Mouse (Mus musculus): ENCODE results near the gene Tbxas1. TPM values are rescaled to one million over a fixed set of nuclear protein-coding genes. Genes with fewer than 3 reads are reported as not detected.

The Tbxas1 gene
- total RNA-seq, 2 experiments from 2014 or later, result 2.0 to 3.1 TPM

- intact Hi-C loops (cut with DNase I), result no loop called here
- DNase-seq, result peak in 1 of 2 experiments; percentile 17
These were observed 72.1 kb downstream of the Tbxas1 start for GRCm38 (mm10) chr6:38947282-38947681.

GRCm38 (mm10) chr6:38949683-38950161 lies 74.5 kb downstream of the Tbxas1 start:
- intact Hi-C loops (cut with DNase I), result no loop called here
- peak; percentile 11 to 30 for DNase-seq

GRCm38 (mm10) chr6:38950341-38950740 lies 75.1 kb downstream of the Tbxas1 start:
- DNase-seq, result no peak
- intact Hi-C loops (cut with DNase I), result no loop called here

- intact Hi-C loops (cut with DNase I), result no loop called here
- DNase-seq, result no peak
These were observed 75.6 kb downstream of the Tbxas1 start for GRCm38 (mm10) chr6:38950838-38951237.

DNA sequence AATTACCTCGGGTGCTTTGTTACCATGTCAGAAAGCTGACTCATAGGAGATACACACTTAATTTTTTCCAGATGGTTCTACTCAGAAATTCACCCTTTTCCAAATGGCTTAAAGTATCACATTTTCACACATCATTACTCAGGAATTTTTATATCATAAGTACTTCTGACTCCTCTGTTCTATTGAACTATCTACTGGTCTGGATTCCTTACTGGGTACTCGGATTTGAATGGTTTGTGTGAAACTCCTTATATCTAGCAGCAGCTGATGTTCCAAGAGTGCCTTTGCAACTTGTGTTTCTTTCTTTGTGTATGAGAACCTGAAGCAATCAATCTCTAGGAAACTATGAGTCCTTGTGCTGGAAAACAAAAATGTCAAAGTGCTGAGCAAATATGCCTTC lies 81.4 kb downstream of the Tbxas1 start:
- no peak for DNase-seq
- intact Hi-C loops (cut with DNase I), result no loop called here

DNA sequence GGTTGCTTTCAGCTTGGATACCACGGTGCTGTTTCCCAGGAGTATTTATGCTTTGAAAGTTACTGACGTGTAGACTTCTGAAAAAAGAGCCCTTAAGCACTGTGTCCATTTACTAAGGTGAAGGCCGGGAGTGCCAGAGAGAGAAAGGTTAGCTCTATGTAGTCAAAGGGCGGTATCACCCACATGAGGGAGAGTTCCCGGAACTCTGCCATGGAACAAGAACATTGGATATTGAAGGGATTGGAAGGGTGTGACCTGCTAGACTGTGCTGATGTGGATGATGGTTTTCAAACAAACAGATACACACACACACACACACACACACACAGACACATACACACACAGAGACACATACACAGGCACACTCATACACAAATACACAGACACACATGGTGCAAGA lies 82.0 kb downstream of the Tbxas1 start:
- intact Hi-C loops (cut with DNase I), result no loop called here
- DNase-seq, result no peak

GRCm38 (mm10) chr6:38959502-38959901 lies 84.3 kb downstream of the Tbxas1 start:
- intact Hi-C loops (cut with DNase I), result no loop called here
- DNase-seq, result no peak

DNA sequence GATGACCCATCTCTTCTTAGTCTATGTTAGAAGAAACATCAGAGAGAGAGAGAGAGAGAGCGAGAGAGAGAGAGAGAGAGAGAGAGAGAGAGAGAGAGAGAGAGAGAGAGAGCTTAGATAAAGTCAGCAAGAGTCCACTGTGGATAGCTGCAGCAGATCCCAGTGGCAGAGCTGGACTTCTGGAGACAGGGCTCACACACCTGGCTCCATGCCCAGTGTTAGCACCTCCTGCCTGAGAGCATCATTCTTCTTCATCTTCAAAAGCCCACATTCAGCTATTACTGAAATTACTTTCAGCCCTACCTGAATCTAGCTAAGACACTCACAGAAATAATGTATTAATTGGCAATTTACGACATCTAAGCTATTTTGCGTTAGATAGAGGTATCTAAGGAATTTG lies 85.2 kb downstream of the Tbxas1 start:
- DNase-seq, result peak in 1 of 2 experiments; percentile 37
- intact Hi-C loops (cut with DNase I), result loop anchor here (5.0 kb wide), 1 partner anchor 102 kb away; no protein-coding TSS in a partner anchor

DNA sequence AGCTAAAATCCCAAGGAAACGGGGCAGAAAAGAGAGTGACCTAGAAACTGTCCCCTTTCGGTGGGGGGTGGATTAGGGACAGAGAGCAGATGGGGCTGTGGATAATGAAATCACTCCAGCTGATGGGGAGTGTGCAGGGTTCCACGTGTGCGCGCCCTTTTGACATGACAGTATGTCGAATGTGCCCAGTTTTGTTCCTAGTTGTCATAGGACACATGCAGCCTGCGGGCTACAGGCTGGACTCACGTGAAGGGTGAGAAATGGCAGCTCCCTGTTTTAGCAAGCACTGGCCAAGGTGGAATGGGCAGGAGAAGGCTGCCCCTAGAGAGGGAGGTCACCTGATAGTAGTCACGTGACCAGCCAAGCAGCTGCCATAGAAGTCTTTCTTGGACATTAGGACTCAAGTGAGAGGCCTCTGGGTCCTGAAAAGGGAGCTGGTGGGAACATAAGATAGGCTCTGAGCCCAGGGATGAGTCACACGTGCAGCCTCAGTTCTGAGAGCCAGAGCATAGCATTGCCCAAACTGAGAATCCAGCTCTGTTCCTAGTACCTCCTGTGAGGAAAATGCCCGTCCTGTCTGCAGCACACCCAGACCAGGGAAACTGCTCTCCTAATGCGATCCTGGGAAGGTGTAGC lies 85.7 kb downstream of the Tbxas1 start:
- intact Hi-C loops (cut with DNase I), result loop anchor here (5.0 kb wide), 1 partner anchor 101 kb away; no protein-coding TSS in a partner anchor
- peak; percentile 37 to 62 for DNase-seq

GRCm38 (mm10) chr6:38961427-38962033 lies 86.3 kb downstream of the Tbxas1 start:
- DNase-seq, result no peak
- intact Hi-C loops (cut with DNase I), result loop anchor here (5.0 kb wide), 1 partner anchor 101 kb away; no protein-coding TSS in a partner anchor

DNA sequence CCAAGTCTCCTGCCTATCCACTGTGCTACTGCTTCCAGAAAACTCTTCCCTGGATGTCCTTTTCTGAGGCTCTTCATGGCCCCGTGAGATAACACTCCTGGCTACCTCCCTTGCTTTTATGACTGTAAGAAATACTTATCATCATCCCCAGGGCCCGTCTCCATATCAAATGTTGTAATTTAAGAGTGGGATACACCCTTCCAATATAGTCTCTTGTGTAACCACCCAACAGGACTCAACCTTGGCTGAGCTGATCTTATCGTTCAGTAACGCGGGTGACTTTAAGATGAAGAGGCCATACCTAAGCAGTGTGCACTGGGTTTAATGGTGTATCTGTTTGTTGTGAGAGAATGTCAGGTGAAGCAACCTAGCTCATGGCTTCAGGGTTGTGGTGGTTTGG lies 91.6 kb downstream of the Tbxas1 start:
- no peak for DNase-seq
- intact Hi-C loops (cut with DNase I), result no loop called here

- DNase-seq, result no peak
- intact Hi-C loops (cut with DNase I), result no loop called here
These were observed 92.1 kb downstream of the Tbxas1 start for GRCm38 (mm10) chr6:38967288-38967687.

GRCm38 (mm10) chr6:38967988-38968387 lies 92.8 kb downstream of the Tbxas1 start:
- no peak for DNase-seq
- intact Hi-C loops (cut with DNase I), result no loop called here

GRCm38 (mm10) chr6:38969944-38970740 lies 94.9 kb downstream of the Tbxas1 start:
- intact Hi-C loops (cut with DNase I), result no loop called here
- no peak for DNase-seq

DNA sequence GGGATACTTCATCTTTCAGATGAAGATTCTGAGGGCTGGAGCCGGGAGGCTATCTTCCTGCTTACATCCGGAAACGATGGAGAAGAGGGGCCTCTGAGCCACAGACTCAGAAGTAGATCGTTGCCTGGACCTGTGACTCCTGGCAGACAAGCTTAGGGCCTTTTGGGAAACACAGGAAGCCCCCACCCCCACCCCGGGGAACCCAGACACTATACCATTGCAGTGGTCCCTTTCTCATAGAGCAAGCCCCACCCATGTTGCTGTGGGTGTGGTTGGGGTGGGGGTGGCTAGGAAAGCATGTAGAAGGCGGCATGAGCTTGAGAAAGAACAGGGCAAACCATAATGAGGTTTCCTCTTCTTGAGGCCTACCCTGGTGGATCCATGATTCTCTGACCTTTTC lies 95.6 kb downstream of the Tbxas1 start:
- intact Hi-C loops (cut with DNase I), result no loop called here
- no peak for DNase-seq

GRCm38 (mm10) chr6:38972826-38973225 lies 97.6 kb downstream of the Tbxas1 start:
- intact Hi-C loops (cut with DNase I), result no loop called here
- no peak for DNase-seq

DNA sequence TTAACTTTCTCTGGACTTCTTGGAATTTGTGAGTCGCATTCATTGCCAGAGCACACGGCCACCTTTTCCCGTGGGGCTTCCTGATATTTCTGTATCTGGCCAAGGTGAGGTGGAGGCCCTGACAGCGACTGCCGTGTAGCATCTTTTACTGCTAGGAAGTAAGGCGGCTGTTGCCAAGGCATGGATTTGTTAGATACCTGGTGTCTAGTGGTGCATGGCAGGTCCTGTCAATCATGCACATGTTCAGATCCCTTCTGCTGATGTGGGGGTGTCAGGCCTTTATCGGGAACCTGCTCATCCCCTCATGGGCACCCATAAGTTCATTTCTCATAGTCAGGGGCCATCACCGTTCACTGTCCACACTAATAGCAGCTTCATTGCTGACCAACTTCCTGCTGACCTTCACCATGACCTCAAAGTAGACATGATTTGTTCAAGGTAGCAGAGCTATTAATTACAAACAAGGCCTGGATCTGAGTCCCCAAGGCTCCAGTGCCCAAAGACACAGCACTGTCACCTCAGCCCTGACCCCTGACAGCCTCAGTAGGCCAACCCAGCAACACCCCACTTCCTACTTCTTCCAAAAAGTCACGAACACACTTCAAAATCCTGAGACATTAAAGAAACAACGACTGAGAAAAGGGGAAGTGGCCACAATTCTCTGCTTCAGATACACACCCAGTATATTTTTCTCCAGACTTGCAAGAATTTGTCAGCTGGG lies 98.4 kb downstream of the Tbxas1 start:
- intact Hi-C loops (cut with DNase I), result no loop called here
- DNase-seq, result no peak

DNA sequence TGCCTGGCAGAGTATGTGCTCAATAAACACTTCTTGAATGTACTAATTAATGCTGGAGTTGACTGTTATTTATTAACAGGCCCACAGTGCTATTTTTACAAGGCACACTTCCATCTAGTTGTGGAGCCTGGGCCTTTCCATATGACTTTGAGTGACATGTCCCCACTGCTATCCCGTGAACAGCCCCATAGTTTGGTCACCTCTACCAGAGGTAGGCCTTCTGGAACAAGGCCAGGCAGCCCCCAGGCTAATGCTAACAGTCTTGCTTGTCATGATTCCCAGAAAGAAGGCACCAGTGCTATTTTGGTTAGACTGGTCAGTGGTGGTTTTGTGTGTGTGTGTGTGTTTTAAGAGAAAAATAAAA lies 98.9 kb downstream of the Tbxas1 start:
- DNase-seq, result no peak
- intact Hi-C loops (cut with DNase I), result no loop called here

DNA sequence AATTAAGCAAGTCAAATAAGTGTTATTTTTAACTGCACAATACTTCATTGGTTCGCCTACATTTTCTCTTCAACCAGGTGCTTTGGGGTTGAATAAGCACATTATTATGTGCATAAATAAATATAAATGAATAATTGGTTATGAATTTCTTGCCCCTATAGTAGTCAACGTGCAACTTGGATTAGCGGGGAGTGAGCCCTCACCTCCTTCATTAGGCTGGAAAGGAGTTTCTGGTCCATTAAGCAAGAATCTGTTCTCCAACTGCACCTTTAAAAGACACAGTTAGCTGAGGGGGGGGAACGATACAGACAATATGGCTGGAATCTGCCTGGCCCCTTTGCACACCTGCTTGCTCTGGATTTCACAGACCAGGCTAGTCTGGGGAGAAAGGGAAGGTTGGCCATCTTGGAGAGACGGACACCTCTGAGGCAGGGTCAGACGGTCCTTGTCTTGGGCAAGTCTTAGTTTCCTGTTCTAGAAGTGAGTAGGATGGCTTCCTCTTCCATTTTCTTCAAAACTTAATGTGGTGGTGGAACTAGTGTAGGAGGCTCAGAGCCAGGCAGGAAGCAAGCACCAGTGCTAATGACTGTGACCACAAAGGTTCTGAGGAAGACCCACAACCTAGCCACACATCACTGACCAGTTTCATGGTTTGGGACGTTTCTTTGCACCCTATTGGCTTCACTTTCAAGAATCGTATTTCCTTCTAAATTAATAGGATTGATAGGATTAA lies 99.5 kb downstream of the Tbxas1 start:
- DNase-seq, result no peak
- intact Hi-C loops (cut with DNase I), result no loop called here

DNA sequence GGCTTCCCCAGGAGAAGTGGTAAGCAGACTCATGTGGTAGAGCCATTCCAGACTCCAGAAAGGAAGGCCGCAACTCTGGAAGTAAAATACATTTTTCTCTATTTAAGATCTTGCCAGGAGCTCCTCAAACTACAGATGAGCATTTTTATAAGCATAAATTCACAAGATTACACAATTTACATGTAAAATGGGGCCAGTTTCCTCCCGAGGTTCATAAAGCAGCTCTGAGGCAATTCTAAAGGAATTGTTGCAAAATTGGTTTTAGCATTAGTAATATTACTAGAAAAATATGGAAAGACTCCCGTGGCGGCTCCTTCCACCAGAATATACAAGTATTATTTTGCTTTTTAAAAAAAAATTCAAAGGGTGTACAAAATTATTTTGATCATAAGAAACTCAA lies 100.7 kb downstream of the Tbxas1 start:
- intact Hi-C loops (cut with DNase I), result no loop called here
- DNase-seq, result no peak
